17 mouse cellular contexts compared by ENCODE assay signal in genomic region chr16:25451511-25451910, GRCm38 (mm10).
"Had no signal": no experiment of that assay in that cellular context is flagged by ENCODE, and none has a peak within 500 bp of the region (broad histone marks: within the 10 kb centered on the region; RNA-seq: fewer than 3 reads in every experiment).

No protein-coding gene starts in this region.

- H3K9me3 ChIP-seq: lung, embryonic 15.5 days; midbrain, embryonic 13.5 days; midbrain, embryonic 15.5 days; neural tube, embryonic 12.5 days; stomach, embryonic 15.5 days had no signal

- H3K27ac ChIP-seq: lung, embryonic 15.5 days; macrophage; midbrain, embryonic 13.5 days; midbrain, embryonic 15.5 days; neural tube, embryonic 12.5 days; stomach, embryonic 15.5 days; stomach, postnatal 0 days had no signal

- H3K4me3 ChIP-seq: lung, embryonic 15.5 days; megakaryocyte, embryonic 14.5 days; midbrain, embryonic 13.5 days; midbrain, embryonic 15.5 days; neural tube, embryonic 12.5 days; stomach, embryonic 15.5 days had no signal

- H3K9ac ChIP-seq: lung, embryonic 15.5 days; midbrain, embryonic 13.5 days; midbrain, embryonic 15.5 days; neural tube, embryonic 12.5 days; stomach, embryonic 15.5 days had no signal

- ATAC-seq: lung, postnatal 0 days; midbrain, embryonic 13.5 days; midbrain, embryonic 15.5 days had no signal

- H3K4me2 ChIP-seq: lung, embryonic 15.5 days; midbrain, embryonic 11.5 days; midbrain, embryonic 13.5 days; midbrain, embryonic 15.5 days; neural tube, embryonic 12.5 days; stomach, embryonic 15.5 days had no signal

- H3K4me1 ChIP-seq: lung, embryonic 15.5 days; megakaryocyte, embryonic 14.5 days; stomach, embryonic 15.5 days had no signal

- H3K36me3 ChIP-seq: lung, embryonic 15.5 days; midbrain, embryonic 13.5 days; midbrain, embryonic 15.5 days; neural tube, embryonic 12.5 days; stomach, embryonic 15.5 days had no signal

- H3K27me3 ChIP-seq: lung, embryonic 15.5 days; megakaryocyte, embryonic 14.5 days; midbrain, embryonic 13.5 days; midbrain, embryonic 15.5 days; neural tube, embryonic 12.5 days; stomach, embryonic 15.5 days had no signal

- DNase-seq: lung, adult 2 months; lung, postnatal 14 days; lung, postnatal 36 days; right cerebral cortex, postnatal 14 days; thymus, adult 2 months; thymus, postnatal 25 days; thymus, postnatal 4 days had no signal
